Mouse (Mus musculus): ENCODE results near the gene Fam222a. TPM values are rescaled to one million over a fixed set of nuclear protein-coding genes. Genes with fewer than 3 reads are reported as not detected.

Fam222a gene
- total RNA-seq, 2 experiments from 2014 or later: 7.2 to 8.0 TPM

DNA sequence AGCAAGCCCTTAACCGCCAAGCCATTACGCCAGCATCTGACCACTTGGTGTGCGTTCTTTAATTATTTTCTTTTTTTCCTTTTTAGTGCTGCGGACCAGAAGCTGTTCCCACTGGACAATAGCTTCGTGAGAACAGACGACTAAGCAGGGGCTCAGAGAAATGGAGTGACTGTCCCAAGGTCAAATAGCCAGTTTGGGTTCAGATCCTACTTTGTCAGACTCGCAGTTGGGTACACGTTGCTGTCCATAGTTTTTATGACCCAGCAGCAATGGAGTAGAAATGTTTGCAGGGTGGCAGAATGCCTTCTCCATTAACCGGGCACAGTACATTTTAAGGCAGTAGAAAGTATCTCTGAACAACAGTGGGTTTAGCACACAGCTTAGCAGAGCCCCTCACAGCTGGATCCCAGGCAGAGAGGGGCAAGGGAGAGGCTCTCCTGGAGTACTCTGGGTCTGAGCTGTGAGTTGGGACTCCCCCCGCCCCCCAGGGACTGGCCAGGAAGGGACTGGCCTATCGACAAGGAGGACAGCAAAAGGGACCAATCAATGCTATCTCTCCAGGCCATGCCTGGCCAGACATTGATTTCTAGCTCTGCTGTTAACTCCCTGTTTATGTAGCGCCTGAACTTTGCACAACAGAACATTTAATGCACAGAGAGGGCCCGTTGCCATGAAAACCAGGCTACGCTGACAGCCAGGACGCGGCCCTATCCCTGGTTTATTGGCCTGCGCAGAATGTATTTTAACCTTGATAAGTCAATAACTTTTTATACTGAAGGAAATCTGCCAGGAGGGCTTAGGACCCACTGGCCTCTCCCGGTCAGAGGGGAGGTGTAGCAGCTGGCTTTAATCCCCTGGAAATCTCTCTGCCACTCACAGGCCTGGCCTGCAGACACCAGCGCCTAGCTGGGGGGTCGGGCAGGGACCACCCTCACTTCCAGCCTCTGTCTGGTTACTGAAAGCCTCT is 9.8 kb upstream of the Fam222a start:
- no peak for DNase-seq
- intact Hi-C loops (cut with DNase I): loop anchor here (2.0 kb wide), 1 partner anchor 69 kb away; no protein-coding TSS in a partner anchor

DNA sequence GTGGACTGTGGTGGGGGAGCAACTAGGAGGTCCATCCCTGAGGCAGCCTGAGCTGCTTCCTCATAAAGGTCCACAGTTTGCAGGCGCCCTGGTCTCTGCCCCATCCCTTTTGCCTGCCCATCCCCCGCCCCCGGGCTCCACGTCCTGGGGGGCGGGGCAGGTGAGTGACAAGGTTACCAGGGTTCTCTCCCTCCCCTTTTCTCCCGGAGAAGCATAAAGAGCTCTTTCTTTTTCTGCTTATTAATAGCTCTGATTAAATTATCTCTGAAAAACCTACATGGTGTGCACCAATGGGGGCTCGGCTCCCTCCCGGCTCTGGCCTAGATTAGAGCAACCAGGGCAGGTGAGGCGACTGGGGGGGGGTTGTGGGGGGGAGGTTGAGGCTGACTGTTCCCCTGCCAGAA is 7.3 kb upstream of the Fam222a start:
- intact Hi-C loops (cut with DNase I): no loop called here
- DNase-seq: no peak

DNA sequence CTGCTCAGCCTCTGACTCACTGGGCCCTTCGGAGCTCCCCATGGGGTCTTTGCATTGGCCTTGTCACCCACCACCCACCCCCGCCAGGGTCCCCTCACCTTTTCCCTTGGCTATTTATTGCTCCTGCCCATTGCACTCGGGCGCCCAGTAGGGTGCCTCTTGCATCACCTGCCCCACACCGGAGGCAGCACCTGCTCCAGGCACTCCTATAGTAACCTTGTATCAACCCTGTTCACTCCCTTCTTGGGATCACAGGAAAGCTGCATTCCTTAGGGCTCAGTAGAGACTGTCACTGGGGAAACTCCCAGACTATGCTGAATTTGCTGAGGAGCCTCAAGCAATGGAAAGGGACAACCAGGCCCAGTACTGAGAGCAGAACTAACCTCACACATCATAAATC is 6.9 kb upstream of the Fam222a start:
- intact Hi-C loops (cut with DNase I): no loop called here
- no peak for DNase-seq

DNA sequence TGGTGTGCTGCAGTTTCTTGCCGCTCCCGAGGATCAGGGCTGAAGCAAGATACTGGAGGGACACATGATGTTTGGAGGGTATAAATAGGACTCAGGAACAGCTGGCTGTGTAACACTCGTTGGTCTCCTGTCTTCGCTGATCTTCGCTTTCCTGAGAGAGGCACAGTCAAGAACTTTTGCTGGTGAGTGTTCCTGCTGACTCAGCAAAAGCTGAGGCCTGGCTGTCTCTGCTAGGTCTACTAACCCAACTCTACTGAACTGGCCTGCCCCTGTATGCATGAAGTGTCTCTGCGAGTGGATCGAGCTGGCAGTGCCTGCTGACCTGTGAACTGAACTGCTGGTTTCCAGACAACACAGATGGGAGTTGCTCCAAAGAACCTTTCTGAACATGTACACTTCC is 3.8 kb upstream of the Fam222a start:
- intact Hi-C loops (cut with DNase I): no loop called here
- DNase-seq: no peak

DNA sequence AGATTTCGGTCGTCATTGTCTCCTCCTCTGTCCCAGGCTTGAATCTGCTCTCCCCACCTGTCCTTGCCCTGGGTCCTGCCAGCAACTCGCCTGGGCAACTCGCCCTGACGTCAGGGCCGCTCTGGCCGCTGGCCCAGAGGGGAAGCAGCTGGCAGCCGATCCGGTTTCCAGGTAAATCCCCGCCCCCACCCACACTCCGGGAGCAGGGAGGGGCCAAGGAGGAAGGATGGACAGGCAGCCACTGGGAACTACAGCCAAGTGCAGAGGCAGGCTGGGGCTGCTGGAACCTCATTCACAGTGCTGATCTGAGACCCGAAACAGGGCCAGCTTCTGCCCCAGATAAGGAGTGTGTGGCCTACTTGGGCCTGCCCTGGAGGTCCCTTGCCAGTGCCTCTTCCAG is 2.5 kb upstream of the Fam222a start:
- intact Hi-C loops (cut with DNase I): loop anchor here (5.0 kb wide), 1 partner anchor 42 kb away; no protein-coding TSS in a partner anchor
- DNase-seq: peak; percentile 63 to 75

DNA sequence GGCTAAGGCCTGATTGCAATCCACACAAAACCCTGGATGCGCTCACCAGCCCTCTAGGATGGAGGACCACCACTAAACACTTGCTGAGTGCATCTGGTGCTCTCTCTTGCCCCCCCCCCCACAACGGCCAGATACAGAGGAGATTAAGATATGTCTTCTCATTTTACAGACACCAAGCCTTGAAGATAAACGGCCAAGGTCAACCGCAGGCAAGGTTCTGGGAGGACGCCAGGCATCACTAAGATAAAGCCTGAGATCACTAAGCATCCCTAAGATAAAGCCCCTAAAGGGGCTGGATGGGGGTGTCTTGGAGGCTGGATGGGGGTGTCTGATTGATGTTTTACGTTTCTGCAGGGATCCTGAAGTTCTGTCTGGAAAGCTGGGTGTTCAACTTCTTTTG is 2.1 kb upstream of the Fam222a start:
- no peak for DNase-seq
- intact Hi-C loops (cut with DNase I): loop anchor here (5.0 kb wide), 1 partner anchor 42 kb away; no protein-coding TSS in a partner anchor

DNA sequence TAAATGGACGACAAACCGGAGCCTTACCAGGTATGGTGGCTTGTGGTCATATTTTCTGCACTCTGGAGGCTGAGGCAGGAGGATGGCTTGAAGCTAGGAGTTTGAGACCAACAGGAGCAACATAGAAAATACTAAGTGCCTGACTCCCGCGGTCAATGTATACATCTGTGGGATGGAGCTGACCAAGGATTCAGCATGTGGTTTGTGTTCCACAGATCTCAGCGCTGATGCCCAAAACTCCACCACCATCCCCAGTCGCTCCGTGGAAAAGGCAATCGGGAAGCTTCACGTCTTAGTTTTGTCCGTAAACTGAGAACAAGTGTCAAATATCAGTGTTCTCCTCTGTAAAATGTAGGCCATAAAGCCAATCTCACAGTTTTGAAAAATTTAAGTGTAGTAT is 1.4 kb upstream of the Fam222a start:
- intact Hi-C loops (cut with DNase I): loop anchor here (5.0 kb wide), 1 partner anchor 41 kb away; no protein-coding TSS in a partner anchor
- DNase-seq: no peak

DNA sequence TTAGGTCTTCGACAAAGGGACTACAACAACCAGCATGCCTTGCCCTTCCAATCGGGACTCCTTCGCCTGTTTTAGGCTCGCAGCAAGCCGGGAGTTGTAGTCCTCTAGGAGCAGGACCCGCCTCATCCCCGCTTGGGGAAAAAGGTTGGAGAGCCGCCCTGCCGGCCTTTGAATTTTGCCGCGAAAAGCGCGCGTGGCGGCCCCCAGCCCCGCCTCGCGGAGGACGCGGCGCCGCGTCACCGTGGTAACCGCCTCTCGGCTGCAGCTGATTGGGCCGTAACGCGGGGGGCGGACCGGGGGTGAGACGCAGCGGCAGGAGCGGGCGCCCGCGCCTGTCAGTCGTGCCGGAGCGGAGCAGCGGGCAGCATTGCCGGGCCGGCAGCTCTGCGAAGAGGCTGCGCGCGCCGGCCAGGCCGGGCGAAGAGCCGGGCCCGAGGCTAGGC is 720 bp upstream of the Fam222a start:
- DNase-seq: peak; percentile 98
- intact Hi-C loops (cut with DNase I): loop anchor here (1.0 to 5.0 kb wide), 2 partner anchors 40 to 106 kb away; no protein-coding TSS in a partner anchor

DNA sequence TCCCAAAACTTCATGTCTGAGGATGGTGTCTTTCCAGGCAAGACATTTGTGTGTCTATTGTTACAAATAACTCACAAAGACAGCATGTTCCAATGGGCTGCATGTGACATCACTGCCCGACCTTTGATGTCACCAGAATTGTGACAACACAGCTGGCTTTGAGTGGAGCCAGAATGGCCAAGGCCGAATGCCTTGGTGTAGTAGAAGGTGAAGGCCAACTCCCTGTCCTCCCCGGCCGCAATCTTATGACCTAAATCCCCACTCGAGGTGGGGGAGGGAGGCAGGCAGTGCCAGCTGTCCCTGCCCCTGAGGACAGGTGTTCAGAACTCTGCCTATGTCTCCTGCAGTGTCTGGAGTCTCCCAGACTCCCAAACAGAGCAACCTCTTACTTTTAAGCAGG is 1.0 kb downstream of the Fam222a start:
- peak in 1 of 2 experiments; percentile 48 for DNase-seq
- intact Hi-C loops (cut with DNase I): loop anchor here (2.0 to 5.0 kb wide), 2 partner anchors 28 to 38 kb away; no protein-coding TSS in a partner anchor

DNA sequence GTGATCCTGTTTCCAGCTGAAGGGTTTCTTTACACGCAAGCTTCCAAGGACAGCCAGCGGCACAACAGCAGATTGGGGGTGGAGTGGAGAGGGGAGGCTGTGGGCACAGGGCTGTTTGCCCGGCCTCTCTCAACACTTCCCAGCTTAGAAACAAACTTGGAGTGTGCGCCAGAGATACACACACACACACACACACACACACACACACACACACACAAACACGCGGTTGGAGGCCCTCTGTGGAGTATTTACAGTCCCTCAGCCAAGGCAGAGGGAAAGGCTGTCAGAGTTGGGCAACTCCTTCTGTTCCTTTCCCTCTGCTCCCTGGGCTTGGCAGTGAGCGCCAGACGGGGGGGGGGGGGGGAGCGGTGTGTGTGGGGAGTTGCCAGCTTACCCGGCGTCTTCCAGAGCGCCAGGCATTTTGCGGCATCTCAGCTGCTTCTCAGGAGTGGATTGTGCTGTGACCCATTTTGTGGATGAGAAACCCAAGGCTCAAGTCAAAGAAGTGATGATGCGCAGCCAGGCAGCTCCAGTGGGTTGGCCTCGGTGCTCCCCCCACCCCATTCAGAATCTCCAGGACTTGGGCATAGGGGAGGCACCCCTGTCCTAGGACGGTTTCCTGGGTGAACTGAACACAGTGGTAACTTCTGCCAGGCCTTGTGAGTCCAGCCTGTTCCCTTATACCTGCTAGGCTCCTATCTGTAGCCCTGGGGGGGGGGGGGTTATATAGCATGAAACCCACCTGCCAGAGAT is 2.3 kb downstream of the Fam222a start:
- intact Hi-C loops (cut with DNase I): loop anchor here (2.0 to 5.0 kb wide), 2 partner anchors 29 to 37 kb away; no protein-coding TSS in a partner anchor
- DNase-seq: peak; percentile 84 to 85

DNA sequence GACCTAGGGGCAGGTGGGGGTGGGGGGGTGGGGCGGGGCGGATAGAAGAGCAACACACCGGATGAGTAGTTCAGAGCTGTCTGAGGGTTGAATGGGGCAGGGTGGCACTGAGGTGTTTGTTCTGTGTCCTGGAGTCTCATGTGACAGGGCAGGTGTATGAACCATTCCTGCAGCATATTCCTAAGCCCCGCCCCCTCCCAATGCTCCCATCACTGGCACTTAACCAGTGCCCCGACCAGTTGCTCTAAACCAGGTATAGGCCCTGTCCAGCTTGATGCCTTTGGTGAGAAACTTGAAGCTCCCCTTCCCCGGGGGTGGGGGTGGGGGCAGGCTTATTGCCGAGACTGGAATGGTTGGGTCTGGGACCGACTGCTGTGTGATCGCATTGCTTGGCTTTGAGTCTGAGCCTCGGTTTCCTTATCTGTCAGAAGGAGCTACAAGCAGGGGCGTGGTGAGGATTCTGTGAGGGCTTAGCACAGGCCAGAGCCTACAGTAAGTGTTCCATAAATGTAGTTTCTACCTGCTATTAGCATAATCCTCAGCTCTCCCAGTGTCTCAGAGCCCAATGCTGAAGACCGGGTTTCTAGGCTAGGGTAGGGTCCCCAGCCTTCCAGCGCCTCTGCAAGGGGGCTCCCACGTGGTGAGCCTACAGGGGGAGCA is 3.1 kb downstream of the Fam222a start:
- intact Hi-C loops (cut with DNase I): no loop called here
- DNase-seq: no peak

DNA sequence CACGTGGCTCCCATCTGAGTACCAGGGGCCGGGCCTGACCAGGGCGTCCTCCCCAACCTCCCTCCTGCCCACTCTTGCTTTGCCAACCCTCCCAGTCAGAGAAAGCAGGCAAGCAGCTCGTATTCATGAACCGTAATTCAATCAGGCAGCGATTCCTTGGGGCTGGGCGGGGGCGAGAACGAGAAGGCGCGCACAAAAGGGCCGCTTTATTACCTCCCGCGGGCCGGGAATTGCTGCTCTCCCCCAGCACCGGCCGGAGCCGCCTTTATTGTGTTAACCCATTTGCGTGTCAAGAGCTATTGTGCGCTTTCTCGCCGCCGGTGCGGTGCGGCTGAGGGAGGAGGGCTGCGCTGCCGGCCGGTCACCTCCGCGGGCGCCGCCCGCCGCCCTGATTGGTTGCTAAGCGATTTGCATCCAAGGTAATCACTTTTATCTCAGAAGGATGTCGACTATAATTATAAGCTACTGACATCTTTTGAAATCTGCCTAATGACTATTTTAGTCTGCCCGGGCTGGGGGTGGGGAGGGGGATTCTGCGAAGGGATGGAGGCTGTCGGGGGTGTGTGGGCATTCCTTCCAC is 3.7 kb downstream of the Fam222a start:
- intact Hi-C loops (cut with DNase I): no loop called here
- DNase-seq: no peak

DNA sequence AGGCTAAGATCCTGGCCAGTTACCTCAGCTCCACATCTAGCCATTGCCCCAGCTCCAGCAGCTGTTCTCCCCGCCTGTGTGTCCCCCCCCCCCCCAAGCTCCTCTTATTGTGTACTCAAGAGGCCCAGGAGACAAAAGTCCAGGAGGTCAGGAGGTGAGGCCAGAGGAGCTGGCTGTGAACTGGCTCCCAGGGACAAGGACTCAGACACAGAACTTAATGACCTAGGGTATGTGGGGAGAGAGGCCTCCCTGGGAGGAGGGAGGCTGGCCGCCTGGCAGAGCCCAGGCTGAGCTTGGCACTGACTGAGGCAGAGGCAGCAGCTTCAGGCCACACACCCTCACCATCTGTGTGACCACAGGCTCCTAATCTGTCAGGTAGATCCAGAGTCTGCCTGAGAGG is 5.2 kb downstream of the Fam222a start:
- DNase-seq: no peak
- intact Hi-C loops (cut with DNase I): no loop called here

DNA sequence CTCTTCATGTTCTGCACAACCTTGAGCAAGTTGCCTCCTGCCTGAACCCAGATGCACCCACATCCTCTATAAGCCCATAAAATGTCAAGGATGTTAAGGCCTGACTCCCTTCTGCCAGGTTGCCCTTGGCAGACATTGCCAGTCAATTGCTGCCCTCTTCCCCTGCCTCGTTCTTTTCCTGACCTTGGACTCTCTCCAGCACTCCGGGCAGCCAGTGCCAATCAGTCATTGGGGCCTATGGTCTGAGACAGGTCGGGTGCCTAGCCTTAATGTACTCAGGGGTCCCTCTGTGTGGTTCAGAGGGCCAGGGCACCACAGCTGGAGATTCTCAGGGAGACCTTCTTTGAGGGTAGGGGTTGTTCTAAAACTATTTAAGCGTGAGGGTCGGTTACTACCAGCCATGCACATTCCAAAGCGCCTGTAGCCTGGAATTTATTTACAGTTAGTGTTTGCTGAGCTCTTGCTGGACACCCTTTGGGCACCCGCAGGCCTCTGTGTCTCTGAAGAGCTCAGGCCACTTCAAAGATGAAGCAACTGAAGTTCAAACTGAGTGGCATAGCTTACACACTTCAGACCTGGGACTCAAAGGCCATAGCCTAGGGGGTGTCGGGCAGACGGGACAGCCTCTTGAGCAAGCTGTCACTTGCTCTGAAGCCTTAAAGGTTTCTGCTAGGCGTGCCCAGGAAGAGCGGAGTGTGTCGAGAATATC is 6.3 kb downstream of the Fam222a start:
- intact Hi-C loops (cut with DNase I): no loop called here
- DNase-seq: peak in 1 of 2 experiments; percentile 35

DNA sequence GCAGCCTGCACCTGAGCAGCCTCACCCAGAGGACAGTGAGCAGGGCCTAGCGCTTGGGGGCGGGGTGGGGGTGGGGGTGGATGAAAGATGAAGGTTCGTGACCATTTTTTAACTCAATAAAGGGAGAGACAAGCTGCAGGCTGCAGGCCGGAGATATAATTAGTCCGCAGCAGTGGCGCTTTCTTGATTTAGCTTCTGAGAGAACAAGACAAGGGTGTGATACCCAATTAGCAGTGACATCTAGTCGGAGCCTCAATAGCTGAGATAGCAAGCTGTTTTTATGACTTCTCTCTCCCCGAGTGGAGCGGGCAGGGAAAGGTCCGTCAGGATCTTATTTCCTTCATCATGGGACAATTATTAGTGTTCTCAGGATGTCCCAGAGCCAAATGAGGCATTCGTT is 7.2 kb downstream of the Fam222a start:
- intact Hi-C loops (cut with DNase I): no loop called here

DNA sequence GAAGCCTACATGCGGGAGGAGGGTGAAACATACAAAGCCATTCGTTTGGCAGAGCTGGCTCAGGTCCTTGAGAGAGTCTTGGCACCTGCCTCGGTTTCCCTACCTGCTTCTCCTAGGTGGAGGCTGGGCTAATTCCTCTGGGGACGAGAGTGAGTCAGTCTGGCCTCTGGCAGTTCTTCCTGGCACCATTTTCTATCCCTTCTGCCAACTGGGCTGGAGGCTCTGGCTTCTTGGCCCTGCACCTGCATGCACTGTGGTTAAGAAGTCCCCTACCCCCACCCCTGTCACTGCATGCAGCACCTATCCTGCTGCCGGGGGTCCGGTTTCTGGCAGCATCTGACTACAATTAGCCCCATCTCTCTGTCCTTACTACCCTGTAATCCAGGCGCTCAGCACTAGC is 7.7 kb downstream of the Fam222a start:
- intact Hi-C loops (cut with DNase I): no loop called here
- DNase-seq: peak; percentile 66 to 76

More for the DNA sequence above, 7.2 kb downstream of the Fam222a start:
- DNase-seq: no peak

DNA sequence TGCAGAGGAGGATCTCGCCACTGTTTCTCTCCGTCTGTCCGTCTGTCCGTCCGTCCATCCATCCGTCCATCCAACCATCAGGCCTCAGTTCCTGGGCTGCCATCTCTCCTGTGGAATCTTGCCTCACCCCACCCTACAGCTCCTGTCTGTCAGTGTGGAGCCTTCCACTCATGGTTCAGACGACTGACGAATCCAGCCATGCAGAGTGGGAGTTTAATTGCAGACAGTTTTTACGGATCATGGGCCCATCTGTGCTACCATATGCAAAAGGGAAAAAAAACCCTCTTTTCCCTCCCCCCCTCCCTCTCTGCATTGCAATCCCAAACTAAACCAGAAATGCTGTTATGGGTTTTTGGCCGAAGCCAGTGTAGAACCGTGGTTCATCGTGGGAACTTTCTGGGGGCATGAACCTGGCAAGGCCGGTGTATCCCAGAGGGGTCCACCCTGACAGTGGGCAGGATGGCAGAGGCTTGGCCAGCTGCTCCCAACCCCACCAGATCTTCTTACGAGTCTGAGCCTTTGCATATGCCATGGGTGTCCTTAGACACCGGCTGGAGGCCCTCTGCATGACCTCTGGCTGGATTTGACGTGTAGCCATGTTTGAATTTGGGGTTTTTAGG is 8.3 kb downstream of the Fam222a start:
- intact Hi-C loops (cut with DNase I): no loop called here
- DNase-seq: no peak

DNA sequence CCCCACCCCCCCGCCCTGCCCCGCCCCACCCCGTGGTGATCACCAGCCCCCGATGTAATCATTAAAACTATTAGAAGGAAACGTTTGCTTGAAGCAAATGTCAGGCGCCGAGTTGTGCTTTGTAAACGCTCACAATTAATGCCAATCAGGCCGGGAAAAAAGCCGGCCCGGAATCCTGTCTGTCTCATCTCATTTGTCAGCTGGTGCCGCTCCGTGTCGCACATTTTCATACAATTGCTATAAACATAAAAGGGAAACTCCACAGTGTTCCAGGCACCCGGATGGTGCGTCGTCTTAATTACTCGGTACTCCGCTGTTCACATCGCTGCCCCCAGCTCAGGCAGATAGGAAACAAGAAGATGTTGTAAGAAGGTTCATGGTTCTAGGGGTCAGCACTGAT is 10.5 kb downstream of the Fam222a start:
- no peak for DNase-seq
- intact Hi-C loops (cut with DNase I): no loop called here

DNA sequence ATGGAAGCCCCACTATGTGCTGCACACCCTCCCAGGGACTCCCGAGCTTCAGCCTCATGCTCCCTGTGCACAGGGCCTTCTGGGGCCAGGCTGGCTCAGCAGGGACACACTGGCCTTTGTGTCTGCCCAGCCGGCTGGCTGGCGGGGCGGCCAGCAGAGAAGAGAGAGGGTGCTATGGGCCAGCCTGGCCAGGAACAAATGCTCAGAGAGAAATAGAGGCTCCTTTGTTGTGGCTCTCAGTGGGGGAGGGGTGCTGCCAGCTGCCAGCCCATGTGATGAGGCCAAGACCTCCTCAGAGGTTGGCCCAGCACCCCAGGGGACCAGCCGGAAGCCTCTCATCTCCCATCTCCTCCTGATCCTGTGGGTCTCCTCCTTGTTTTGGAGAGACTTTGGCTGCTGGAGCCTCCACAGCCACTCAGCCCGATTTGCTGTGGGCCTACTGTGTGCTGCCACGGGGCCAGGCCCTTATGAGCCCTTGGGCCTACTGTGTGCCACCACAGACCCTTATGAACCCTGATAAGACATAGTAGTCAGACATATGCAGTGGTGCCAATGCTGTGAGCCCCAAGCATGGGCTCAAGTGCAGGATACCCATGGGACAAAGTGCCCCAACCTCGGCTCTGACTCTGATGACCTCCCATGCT is 12.0 kb downstream of the Fam222a start:
- intact Hi-C loops (cut with DNase I): no loop called here
- no peak for DNase-seq
